Mouse (Mus musculus) cerebellum, adult 2 months (tissue): Measurements from ENCODE around the gene Naa60. TPM values are rescaled to one million over a fixed set of nuclear protein-coding genes. Genes with fewer than 3 reads are reported as not detected.

ENCODE experiments used
- DNase-seq, 2 experiments: peaks; one replicate each; pipeline ENCODE4 v3.0.0; 2021
- H3K27ac ChIP-seq: fragments of 200-500 bp; 2 replicates; pipeline ENCODE4 v1.5.1; 2012; ENCODE audit warnings: low read length, control low read depth, inconsistent platforms; ENCODE audit not compliant: insufficient read depth
- H3K27me3 ChIP-seq: fragments of 200-500 bp; 2 replicates; pipeline ENCODE4 v1.6.1; 2012; ENCODE audit warnings: inconsistent platforms, mild to moderate bottlenecking, low read length, moderate library complexity; ENCODE audit not compliant: control insufficient read depth, insufficient read depth
- H3K4me1 ChIP-seq: fragments of 200-500 bp; 2 replicates; pipeline ENCODE4 v1.6.1; 2011; ENCODE audit warnings: low read length; ENCODE audit not compliant: control insufficient read depth, insufficient read depth
- H3K4me3 ChIP-seq: fragments of 200-500 bp; replicated peaks from 2 replicates; pipeline ENCODE3; 2011; ENCODE audit warnings: mild to moderate bottlenecking, low read depth, low read length, control low read depth; ENCODE audit not compliant: insufficient read depth
- CTCF ChIP-seq: fragments of 200-500 bp; IDR thresholded peaks from 2 replicates; pipeline ENCODE4 v1.5.1; 2011; ENCODE audit warnings: low read depth, mild to moderate bottlenecking, control low read depth, low read length, moderate library complexity, borderline replicate concordance; ENCODE audit not compliant: insufficient read depth
- POLR2A ChIP-seq: fragments of 200-500 bp; IDR thresholded peaks from 2 replicates; pipeline ENCODE4 v1.6.1; 2011; ENCODE audit warnings: low read length, control low read depth, borderline replicate concordance; ENCODE audit not compliant: insufficient read depth
- WGBS: fragments of 180-500 bp; shearing (Covaris S2); methylation state at CpG from one replicate; pipeline ENCODE4 v1.1.7; 2018; 5-methylcytosine and 5-hydroxymethylcytosine counted together
- polyA plus RNA-seq: library from polyadenylated mRNA; depleted of rRNA; stranded (reverse); fragments of >200 nt; gene quantifications from 2 replicates; pipeline ENCODE4 v1.2.3, GENCODE M21; 2012

Gene Naa60
- polyA plus RNA-seq, 1 experiment = 115 TPM

GRCm38 (mm10) chr16:3855776-3856175 is 16.4 kb upstream of the Naa60 start:
- TF ChIP-seq CTCF (no peak), POLR2A (no peak)
- Histone ChIP-seq H3K4me3 (no peak overlapping the region), H3K4me1 (no peaks in the 10 kb centered on the region), H3K27me3 (no peaks in the 10 kb centered on the region), H3K27ac (no peak overlapping the region)
- 87% methylated on average over 1 of the region's 1 CpGs for WGBS
- no peak for DNase-seq

GRCm38 (mm10) chr16:3859254-3859653 is 12.9 kb upstream of the Naa60 start:
- 97% methylated on average over 4 of the region's 4 CpGs for WGBS
- Histone ChIP-seq H3K4me1 (no peaks in the 10 kb centered on the region), H3K27ac (no peak overlapping the region), H3K27me3 (no peaks in the 10 kb centered on the region), H3K4me3 (no peak overlapping the region)
- TF ChIP-seq POLR2A = no peak
- no peak for TF ChIP-seq CTCF
- no peak for DNase-seq

GRCm38 (mm10) chr16:3871815-3872214 is 360 bp upstream of the Naa60 start:
- Histone ChIP-seq H3K4me3 (peak overlapping the region; percentile 81), H3K4me1 (peaks cover 3% of the 10 kb centered on the region), H3K27ac (no peak overlapping the region), H3K27me3 (no peaks in the 10 kb centered on the region)
- TF ChIP-seq POLR2A (no peak), CTCF (no peak)
- no peak for DNase-seq
- WGBS = 2% methylated on average over 16 of the region's 16 CpGs

- H3K4me3 ChIP-seq = no peak overlapping the region
- no peak for DNase-seq
- H3K27me3 ChIP-seq = no peaks in the 10 kb centered on the region
- H3K27ac ChIP-seq = no peak overlapping the region
- H3K4me1 ChIP-seq = peaks cover 4% of the 10 kb centered on the region
- TF ChIP-seq POLR2A (no peak), CTCF (no peak)
- 90% methylated on average over 4 of the region's 4 CpGs for WGBS
Observed at GRCm38 (mm10) chr16:3876346-3876745, 4.2 kb downstream of the Naa60 start.

- TF ChIP-seq POLR2A = peak; percentile 68; the same call in 1 of the 2 replicates
- no peak for TF ChIP-seq CTCF
- H3K27ac ChIP-seq = peak within 1 kb of the TSS; percentile 95
- H3K4me3 ChIP-seq = peak within 1 kb of the TSS; percentile 99
- WGBS = under 1% methylated on average over 88 of the region's 88 CpGs
- H3K4me1 ChIP-seq = peaks cover 14% of the 10 kb centered on the region
- DNase-seq = peak; percentile 96
- no peaks in the 10 kb centered on the region for H3K27me3 ChIP-seq
Observed at GRCm38 (mm10) chr16:3884201-3885064, 12.3 kb downstream of the Naa60 start, which contains the start of the genes Zfp597 and Gm20695. TSS of gene Zfp597 (minus strand) at chr16:3884561. TSS of gene Gm20695 (plus strand) at chr16:3884648.

- H3K4me3 ChIP-seq = peak overlapping the region; percentile 84
- H3K27ac ChIP-seq = peak overlapping the region; percentile 95
- TF ChIP-seq CTCF (no peak), POLR2A (no peak)
- H3K4me1 ChIP-seq = peaks cover 14% of the 10 kb centered on the region
- under 1% methylated on average over 10 of the region's 10 CpGs for WGBS
- H3K27me3 ChIP-seq = no peaks in the 10 kb centered on the region
- peak in 1 of 2 experiments; percentile 38 for DNase-seq
Observed at GRCm38 (mm10) chr16:3885065-3885670, 13.0 kb downstream of the Naa60 start.

- no peak for TF ChIP-seq POLR2A
- no peak for TF ChIP-seq CTCF
- Histone ChIP-seq H3K4me1 (peaks cover 6% of the 10 kb centered on the region; the same call in 1 of the 2 replicates), H3K27ac (no peak overlapping the region), H3K27me3 (no peaks in the 10 kb centered on the region), H3K4me3 (no peak overlapping the region)
- no peak for DNase-seq
- 91% methylated on average over 14 of the region's 14 CpGs for WGBS
Observed at GRCm38 (mm10) chr16:3891621-3892295, 19.6 kb downstream of the Naa60 start.
